Mouse (Mus musculus): ENCODE measurements around the gene Sh3tc1.
A peak's percentile ranks its signal among the peaks of the same experiment; 100 is the strongest.

Gene Sh3tc1

DNA sequence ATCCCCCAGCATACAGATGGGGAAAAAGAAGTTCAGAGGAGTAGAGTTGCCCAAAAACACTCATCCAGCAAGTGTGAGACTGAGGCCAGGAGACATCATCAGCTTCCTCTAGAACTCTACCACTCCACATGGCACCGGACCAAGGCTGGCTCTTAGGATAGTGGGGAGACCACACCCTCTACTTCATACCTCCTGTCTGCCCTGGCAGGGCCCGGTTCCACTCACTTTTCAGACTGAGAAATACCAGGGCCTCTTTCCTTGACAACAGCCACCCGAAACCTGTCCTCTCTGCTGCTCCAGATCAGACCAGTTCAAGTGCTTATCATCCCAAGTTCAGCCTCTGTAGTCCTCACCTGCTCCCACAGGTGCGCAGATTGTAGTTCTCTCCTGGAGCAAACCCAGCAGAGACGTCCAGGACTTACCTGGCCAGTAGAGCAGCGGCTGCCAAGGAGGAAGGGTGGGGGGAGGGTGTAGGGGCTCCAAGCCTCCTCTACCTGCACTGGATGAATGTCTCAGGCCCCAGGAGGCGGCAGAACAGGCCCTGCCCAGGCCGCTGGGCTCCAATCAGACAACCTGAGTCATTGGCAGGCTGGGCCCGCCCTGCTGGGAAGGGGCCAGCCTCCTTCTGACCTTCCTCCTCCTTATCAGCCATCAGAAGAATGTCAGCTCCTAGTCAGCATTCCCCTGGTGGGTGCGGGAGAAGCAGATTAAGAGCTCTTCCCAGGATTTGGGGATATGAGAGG lies at the start of gene Sh3tc1:
Sh3tc1 (minus strand) TSS at position 452 of the 743 bp plus-strand sequence.
- no peak for DNase-seq (ENCODE audit: low spot score)

DNA sequence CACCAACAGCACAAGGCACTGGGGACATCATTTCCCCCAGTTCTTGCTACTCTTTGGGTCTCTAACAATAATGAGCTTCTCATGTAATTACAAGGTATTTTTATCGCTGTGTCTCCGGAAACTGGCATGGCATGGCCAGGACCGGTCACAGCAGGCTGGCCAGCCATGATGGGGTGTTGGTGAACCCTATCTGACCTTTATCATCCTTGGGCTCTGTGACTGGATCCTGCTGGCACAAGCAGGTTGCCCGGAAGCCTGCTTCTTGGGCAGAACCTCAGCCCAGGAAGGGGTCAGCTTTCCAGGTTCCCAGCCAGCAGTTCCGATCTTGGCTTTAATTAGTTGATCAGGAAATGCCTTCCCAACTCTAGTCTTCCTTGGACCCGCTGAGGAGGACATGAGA lies 48.9 kb upstream of the Sh3tc1 start:
- no peak for DNase-seq (ENCODE audit: low spot score)

DNA sequence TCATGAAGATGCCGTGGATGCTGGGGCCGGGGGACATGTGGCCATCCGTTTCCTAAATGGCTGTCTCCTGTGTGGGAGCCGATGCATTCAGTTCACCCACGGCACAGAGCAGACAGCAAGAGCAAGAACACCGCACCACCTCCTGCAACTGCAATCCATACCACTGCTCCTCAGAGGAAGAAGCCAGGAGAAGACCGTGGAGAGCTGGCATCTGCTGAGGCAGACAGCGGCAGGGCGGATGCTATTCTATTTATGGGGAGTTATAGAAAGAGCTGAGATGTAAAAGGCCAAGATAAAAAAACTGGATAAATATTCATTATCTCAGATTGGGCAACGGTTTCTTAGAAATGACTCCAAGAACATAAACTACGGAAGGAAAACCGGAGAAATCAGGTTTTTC lies 48.1 kb upstream of the Sh3tc1 start:
- no peak for DNase-seq (ENCODE audit: low spot score)

DNA sequence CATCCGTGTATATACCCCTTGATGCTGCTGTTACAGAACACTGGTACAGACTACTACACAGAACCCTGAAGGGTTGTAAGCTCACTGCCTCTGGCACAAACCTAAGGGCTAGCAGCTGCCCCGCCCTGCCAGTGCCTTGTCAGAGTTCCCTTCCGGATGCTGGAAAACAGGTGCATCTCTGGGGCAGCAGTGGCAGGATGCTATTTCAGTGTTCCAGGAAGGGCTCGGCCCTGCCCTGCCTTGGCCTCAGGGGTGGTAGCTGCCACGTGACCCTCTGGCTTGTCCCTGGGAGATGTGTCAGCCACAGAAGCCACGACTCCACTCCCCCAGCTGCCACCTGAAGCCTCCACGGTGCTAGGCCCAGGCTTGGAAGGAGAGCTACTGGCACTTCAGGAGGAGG lies 46.1 kb upstream of the Sh3tc1 start:
- DNase-seq (ENCODE audit: low spot score) = no peak

DNA sequence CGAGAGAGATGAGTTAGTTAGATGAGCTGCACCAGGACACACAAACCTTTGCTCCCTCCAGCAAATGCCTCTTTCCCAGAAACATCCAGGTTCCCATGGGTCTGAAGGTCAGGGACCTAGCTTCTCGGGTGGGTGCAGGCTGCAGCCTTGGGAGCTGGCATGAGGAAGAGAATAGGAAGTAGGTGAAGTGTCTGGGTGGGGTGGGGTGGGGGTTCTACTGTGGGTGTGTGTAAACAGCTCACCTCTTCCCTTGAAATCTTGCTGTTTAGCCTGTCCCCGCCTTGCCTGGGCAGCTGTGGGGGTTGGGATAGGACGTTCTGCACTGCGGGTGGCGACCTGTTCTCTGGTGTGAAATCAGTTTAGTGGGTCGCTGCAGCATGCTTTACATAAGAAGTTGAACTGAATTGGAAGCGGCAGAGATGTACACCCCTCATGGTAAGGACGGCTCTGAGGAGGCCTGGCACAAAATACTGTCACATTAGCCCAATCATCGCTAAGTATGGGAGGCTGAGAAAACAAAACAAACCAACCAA lies 42.9 kb upstream of the Sh3tc1 start:
- no peak for DNase-seq (ENCODE audit: low spot score)

DNA sequence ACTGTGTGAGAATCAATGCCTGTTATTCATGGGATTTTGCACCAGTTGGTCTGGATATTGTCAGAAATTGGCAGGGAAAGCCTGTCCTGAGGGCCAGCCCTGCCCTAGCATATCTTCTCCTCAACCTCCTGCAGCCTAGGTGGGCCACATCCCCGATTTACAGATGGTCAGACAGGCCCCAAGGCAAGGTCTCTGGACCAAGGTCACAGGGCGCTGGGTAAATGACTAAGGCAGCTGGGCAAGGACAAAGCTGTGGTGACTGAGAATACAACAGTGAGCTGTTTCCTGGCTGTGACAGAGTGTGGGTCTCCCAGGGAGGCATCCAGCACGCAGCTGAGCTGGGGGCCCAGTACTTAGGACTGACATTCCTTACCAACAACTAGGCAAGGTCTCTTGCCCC lies 41.3 kb upstream of the Sh3tc1 start:
- no peak for DNase-seq (ENCODE audit: low spot score)

DNA sequence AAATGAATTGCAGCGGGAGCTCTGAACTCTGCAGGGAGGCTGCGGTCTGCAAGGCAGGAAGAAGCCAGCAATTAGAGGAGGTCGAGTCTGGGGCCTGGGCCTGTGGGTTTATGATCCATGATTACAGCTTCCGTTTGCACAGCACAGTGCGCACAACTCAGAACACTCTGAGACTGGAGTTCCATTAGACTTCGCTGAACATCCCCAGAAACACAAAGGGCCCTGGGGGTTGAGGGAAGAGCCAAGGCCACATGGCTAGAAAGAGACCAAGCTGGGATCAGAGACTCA lies 34.3 kb upstream of the Sh3tc1 start:
- no peak for DNase-seq (ENCODE audit: low spot score)

DNA sequence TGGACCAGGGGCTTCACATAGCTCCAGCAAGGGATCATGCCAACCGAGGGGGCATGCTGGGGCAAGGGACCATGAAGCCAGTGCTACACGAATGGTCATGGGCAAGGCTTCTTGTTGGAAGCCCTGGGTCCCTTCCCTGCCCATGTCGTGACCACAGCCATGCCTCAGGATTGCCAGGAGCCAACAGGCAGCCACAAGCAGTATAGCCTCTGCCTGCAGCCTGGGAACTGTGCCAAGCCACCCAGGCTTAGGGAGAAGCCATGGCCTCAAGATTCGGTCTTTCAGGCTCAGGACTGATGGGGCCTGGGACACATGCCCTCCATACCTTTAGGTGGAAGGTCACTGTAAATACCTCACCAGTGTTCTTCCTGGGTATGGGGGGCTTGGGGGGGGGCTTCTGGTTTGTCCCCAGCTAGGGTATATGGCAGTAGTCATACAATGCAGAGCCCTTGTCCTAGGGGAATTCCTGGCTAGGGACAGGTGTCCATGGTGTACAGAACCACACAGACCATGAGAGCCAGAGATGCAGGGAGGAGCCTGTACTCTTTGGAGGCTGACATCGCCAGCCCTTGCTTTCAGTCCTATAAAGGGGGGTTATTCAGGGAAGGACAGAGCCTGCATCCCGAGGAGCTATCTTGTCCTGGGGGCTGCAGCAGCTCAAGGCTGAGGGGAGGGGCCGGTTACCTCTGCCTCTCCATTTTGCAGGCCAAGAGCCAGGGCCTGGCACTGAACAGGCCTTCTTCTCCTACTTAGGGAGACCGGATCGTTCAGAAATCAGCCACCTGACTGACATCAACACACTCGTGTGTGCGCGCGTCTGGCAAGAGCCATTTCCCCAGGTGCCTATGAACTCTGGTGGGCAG lies 33.7 kb upstream of the Sh3tc1 start:
- DNase-seq (ENCODE audit: low spot score) = no peak

DNA sequence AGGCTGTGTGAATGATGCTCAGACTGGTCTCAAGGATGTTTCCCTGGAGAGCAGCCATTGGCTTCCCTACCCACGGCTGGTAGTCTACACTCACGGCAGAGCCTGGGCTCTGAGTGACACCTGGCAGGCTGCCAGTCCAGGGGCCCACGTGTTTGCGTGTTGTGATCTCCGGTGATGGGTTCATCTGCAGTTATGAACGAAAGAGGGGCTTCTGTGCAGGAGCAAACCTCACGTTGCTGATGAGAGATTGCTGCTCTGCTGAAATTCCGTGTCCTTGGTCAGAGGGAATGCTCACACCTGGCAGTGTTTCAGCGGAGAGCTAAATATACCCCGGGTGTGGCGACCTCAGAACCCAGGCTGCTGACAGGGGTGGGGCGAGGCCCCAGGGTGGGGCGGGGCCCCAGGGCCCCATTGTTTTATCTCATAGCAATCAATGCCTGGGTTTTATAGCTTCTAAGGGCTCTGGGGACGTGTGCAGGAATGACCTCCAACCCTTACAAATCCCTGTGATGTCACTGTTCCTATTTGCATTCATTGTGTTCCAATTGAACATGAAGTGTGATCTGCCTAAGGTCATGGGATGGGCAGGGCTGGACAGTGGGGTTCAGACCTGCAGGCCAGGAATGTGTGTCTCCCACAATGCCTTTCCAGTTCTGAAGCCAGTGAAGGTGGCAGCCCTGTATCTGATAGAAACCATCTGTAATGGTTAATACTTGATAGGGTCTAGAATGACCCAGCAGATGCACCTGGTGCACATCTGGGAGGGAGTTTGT lies 31.3 kb upstream of the Sh3tc1 start:
- no peak for DNase-seq (ENCODE audit: low spot score)

DNA sequence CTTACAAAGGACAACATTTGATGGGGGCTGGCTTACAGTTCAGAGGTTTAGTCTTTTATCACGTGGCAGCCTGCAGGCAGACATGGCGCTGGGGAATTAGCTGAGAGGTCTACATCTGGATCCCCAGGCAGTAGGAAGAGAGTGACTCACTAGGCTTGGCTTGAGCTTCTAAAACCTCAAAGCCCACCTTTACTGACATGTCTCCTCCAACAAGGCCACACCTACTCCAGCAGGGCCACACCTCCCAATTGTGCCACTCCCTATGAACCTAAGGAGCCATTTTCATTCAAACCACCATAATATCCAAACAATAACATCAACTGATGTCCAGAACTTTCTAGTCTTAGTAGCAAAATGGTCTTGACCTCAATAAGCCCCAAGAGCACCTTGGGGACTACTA lies 30.5 kb upstream of the Sh3tc1 start:
- DNase-seq (ENCODE audit: low spot score) = no peak

DNA sequence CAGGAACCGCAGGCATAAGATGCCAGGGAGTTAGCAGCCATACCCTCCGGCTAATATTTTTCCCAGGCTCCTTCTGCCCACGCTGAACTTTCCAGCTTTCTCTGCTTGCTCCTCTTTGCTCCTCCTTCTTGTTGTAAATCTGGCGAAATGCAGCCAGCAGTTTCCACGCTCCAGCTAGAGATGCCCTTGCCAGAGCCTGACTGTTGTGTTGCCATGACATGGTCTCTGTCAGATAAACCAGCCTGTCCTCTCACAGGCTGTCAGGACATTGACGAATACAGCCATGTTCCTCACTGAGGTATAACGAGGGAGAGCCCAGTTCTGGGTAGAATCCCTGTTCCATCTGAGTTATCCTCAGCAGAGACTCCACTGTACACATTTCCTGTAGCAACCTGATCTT lies 29.2 kb upstream of the Sh3tc1 start:
- no peak for DNase-seq (ENCODE audit: low spot score)

DNA sequence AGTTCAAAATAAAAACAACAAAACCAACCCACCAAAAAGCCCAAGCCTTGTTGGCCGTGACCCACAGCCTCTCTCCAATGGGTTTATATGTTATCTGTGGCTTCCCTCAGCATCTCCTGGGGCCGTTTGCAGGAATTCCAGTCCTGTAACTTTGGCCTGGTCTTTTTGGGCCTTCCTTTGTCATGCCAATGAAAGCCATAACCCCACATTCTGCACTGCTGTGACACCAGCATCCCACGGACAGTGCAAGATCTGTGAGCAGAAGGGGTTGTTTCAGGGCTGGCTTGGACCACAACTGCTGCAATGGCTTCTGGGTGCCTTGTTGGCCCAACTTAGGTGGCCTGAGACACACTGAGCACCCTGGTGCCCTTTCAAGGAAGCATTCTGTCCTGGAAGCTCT lies 28.7 kb upstream of the Sh3tc1 start:
- no peak for DNase-seq (ENCODE audit: low spot score)

DNA sequence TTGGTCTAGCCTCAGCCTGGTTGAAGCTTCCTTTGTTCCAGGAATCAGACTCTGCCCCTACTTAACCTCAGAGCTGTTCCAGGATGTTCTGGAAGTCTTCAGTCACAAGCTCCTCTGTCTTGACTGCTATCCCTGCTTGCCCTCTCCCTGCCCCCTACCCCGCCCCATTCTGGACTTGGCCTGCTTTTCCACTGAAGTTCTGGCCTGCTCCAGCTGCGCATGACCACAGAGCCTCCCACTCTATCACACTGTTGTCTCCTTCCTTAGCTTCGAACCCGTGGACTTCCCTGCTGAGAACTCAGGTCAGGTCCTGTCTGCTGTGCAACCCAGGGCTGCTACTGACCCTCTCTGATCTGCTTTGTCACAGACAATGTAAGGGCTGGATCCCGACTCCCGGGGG lies 26.1 kb upstream of the Sh3tc1 start:
- no peak for DNase-seq (ENCODE audit: low spot score)

DNA sequence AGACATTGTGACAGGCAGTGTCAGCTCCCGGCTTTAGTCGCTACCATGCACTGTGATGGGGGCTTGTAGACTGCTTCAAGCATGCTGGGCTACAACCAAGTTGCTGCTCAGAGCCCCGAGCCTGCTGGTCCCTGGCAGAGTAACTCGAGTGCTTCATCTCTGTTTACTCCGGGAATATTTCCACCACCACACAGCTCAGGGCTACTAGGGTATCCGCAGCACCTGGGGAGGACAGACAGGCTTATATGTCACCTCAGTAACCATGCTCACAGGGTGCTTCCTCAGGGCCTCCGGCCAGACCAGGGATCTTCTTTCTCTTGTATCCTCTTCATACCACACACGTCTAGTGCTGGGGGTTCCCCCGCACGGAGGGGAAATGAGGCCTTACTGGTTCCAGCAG lies 23.1 kb upstream of the Sh3tc1 start:
- no peak for DNase-seq (ENCODE audit: low spot score)

DNA sequence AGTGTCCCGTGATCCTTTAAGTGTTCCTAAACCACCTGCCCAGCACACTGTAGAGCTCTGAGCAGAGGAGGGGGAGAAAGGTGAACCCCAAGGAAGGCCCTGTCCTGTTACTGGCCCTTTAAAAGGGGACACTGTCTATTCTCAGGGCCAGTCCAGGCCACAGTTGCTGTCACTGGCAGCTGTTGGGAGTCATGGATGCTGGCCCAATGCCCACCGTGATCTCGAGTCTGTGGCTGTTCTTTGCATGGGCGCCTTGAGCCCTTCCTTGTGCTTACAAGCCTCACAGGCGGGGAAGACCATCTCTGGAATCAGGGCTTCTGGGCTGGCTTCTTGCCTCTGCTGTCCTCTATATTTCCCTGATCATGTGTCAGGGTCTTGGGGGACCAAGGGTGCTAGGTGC lies 22.6 kb upstream of the Sh3tc1 start:
- no peak for DNase-seq (ENCODE audit: low spot score)

DNA sequence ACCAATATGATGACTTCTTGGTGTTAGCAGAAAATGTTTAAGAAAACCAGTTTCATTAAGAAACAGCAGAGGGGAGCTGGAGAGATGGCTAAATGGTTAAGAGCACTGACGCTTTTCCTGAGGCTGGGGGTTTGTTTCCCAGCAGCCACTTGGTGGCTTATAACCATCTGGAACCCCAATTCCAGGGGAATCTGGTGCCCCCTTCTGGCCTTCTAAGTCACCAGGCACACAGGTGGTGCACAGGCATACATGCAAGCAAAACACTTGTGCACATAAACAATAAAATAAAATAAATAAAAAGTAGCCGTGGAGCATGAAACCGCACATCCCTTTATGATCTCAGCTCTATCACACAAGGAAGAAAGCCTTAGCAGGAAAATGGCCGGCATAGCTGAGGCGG lies 21.5 kb upstream of the Sh3tc1 start:
- DNase-seq (ENCODE audit: low spot score) = no peak

DNA sequence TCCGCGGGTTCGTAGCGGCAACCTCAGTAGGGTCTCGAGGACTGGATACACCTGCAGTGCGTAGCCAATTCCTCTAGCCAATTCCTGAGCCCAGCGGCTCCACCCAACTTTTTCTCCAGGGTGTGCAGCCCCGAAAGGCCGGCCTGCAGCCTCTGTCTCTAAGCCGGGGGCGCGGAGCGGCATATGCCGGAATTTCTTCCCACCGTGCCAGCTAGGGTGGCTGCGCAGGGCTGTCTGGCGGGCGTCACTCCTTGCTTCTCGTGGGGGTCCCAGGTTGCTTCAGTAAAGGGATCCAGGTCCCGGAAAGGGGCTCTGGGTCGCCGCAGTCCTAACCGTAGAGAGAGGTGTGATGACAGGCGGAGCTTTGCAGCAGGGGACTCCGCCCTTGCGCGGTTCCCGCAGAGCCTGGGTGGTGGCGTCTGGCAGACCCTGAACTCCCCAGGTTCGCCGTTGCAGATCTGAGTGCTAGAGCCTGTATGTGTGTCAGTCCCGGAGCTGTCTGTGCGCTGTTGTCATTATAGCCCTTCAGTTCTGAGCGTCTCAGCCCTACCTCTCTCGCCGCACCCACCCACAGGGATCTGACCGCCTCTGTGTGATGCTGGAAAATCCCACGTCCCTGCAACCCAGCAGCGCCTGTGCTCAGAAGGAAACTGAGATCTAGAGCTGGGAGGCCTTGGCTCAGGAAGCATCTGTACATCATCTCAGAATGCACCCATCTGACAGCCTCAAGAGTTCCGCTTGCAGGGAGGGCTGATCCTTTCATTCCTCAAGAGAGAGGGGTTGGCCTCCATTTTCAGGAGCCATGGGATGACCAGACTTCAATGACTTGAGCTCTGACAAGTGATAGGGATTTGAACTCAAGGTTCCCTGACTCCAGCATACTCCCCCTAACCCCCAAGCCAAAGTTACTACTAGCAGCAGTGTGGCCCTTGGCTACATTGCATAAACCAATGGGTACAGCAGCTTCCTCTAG lies 18.6 kb upstream of the Sh3tc1 start:
- no peak for DNase-seq (ENCODE audit: low spot score)

DNA sequence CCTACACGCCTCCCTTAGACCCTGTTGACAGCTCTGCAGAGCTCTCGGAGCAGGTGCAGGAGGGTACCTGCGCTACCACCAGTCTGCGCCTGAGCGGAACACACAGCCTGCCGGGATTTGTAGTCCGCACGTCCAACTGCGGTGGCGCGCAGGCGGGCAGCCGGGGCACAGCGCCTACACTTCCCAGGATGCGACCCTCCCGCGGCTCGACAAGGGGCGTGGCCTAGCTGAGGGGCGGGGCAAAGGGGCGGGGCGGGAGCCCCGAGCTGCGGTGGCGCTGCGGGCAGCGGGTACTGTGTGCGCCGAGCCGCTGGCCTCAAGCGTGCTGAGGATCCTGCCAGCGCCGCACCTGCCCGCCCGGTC lies 17.8 kb upstream of the Sh3tc1 start, which contains the start of gene Ablim2:
Ablim2 (plus strand) TSS at position 242 of the 363 bp plus-strand sequence.
- peak; percentile 96 for DNase-seq (ENCODE audit: low spot score)

DNA sequence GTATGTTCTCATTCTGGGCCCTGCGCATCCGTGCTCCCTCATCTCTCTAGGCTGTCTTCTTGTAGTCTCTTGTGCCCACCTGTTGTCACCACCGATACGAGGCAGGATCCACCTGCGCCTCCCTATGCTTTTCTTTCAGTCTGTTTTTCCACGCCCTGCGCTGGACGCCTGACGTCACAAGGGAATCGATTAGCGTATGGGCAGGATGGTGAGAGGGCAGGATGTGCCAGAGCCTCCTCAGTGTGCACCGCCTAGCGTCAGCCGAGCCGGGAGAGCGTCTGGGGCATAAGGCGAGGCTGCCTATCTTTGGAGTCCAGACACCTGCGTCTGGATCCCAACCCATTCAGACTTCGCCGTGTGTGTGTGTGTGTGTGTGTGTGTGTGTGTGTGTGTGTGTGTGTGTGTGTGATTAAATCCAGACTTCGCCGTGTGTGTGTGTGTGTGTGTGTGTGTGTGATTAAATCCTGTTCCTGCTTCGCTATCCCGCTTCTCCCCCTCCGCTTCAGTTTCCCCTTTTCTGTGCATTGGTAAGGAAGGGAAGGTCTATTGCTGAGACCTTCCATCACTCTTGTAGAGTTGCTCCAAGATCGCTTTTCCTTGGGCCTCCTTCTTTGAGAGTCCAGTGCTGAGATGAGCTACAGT lies 17.3 kb upstream of the Sh3tc1 start:
- DNase-seq (ENCODE audit: low spot score) = peak; percentile 60

DNA sequence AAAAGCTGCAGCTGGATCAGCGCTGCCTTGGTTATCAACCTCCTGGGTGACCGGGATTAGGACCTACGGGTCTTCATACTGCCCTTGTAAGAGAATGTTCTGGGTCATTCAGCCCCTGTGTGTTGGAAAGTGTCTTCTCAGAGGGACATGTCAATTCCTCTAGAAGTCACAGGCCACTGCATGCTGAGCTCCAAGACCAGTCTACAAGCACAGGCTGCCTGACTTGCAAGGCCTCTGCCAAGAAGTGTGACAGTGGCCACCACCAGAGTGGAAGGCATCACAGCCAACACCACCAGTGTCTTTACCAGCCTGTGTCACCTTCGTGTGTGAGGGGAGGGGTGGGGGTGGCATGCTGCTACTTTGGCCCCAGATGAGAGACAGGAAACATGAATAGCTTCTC lies 16.2 kb upstream of the Sh3tc1 start:
- DNase-seq (ENCODE audit: low spot score) = no peak

DNA sequence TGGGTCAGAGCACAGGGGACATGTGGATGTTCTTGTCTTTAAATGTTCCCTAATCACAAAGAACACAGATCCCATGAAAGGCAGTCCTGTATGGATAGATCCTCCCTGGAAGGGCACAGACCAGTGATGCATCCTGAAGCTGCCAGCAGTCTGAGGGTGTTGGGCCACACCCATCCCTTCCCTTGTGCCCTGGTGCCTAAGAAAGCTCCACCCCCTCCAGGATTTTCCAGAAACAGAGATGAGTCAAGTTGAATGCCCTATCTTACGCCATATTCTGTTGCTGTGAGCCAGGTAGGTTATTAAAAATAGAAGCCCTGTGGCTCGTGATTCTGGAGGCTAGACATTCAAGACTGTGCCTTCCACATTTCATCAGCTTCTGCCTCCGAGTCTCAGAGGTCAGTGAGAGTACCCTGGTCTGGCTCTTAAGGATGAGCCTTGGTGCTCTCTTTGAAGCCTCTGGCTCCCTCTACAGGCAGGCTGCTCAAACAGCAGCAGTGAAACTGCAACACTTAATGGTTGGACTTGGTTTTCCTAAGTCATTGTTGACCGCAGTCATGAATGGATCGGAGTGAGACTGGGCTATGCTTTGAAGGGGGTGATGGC lies 15.4 kb upstream of the Sh3tc1 start:
- DNase-seq (ENCODE audit: low spot score) = peak; percentile 83
